7 mouse cellular contexts compared by ENCODE assay signal in the genomic region with DNA sequence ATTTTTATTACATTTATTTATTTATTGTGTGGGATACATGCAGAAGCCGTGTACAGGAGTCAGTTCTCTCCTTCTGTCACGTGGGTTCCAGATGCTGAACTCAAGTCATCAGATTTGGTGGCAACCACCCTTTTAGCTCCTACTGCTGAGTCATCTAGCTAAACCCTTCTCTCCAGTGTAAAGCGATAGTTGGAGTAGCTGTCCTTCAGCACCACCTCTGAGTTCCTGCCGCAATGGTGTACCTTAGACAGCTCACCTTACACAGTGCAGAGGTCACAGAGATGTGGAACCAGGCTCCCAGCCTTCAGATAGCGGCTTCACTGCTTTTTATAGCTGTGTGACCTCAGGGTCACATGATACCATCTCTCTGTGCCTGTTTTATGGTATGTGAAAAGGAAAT.
A peak's percentile ranks its signal among the peaks of the same experiment; 100 is the strongest.
DNase-seq lines count a peak whose midpoint lies in the region.

No protein-coding gene starts in this region.

- peak; percentile 43 for DNase-seq in thymus, postnatal 0 days (ENCODE audit: low spot score)
- DNase-seq in thymus, adult 18-20 months, result no peak
- DNase-seq in c-Kit-positive CD71-positive TER-119-negative erythroid progenitor cells, embryonic 14.5 days (ENCODE audit: low read depth), result peak; percentile 68
- DNase-seq in kidney, postnatal 14 days, result peak; percentile 37
- DNase-seq in thymus, postnatal 4 days, result peak; percentile 35
- no peak for DNase-seq in T-cell, adult 2 months (ENCODE audit: low spot score)
- no peak for DNase-seq in cerebellum, postnatal 14 days

Comparison
In these comparisons a context has a peak if more than half of its experiments do, and no peak if none do; other contexts are left out.
1. DNase-seq: peak in thymus, postnatal 0 days (single experiment), c-Kit-positive CD71-positive TER-119-negative erythroid progenitor cells, embryonic 14.5 days (single experiment), kidney, postnatal 14 days (single experiment) and thymus, postnatal 4 days (single experiment); none in thymus, adult 18-20 months (0 of 2), T-cell, adult 2 months (single experiment) and cerebellum, postnatal 14 days (0 of 2).